Mouse (Mus musculus) neural tube, embryonic 11.5 days (tissue): ENCODE data around the gene Tmem143. TPM values are rescaled to one million over a fixed set of nuclear protein-coding genes. Genes with fewer than 3 reads are reported as not detected.
"Not testable (repeated sequence)": the region's sequence is repeated elsewhere in the genome, so short reads cannot be mapped to it uniquely, and the experiment has no call there.

Source experiments
- ATAC-seq: fragments of 200-750 bp; cut with Nextera tagmentation; 2 replicates; pipeline ENCODE4 v1.8.0; 2017; ENCODE audit warnings: moderate number of reproducible peaks, mild to moderate bottlenecking, moderate TSS enrichment, moderate library complexity; ENCODE audit not compliant: insufficient read depth, low FRiP score, low TSS enrichment
- DNase-seq: peaks from one replicate; pipeline ENCODE4 v3.0.0-alpha.2; 2015; ENCODE audit warnings: low spot score
- H3K27ac ChIP-seq: fragments of 300-500 bp; sonication (generic); 2 replicates; pipeline ENCODE4 v1.5.1; 2014; ENCODE audit warnings: low read depth, mild to moderate bottlenecking, low read length
- H3K27me3 ChIP-seq: fragments of 300-500 bp; sonication (generic); 2 replicates; pipeline ENCODE4 v1.6.1; 2014; ENCODE audit warnings: mild to moderate bottlenecking, low read length, mixed read lengths; ENCODE audit not compliant: control insufficient read depth, insufficient read depth
- H3K36me3 ChIP-seq: fragments of 300-500 bp; sonication (generic); 2 replicates; pipeline ENCODE4 v1.6.1; 2014; ENCODE audit warnings: mild to moderate bottlenecking, low read length, moderate library complexity, mixed read lengths; ENCODE audit not compliant: control insufficient read depth, insufficient read depth
- H3K4me1 ChIP-seq: fragments of 300-500 bp; sonication (generic); 2 replicates; pipeline ENCODE4 v1.6.1; 2014; ENCODE audit warnings: low read length, mixed read lengths; ENCODE audit not compliant: control insufficient read depth, insufficient read depth
- H3K4me2 ChIP-seq: fragments of 300-500 bp; sonication (generic); 2 replicates; pipeline ENCODE4 v1.6.1; 2014; ENCODE audit warnings: low read depth, mild to moderate bottlenecking, moderate library complexity
- H3K4me3 ChIP-seq: fragments of 300-500 bp; sonication (generic); 2 replicates; pipeline ENCODE4 v1.5.1; 2014; ENCODE audit warnings: low read depth, low read length
- H3K9ac ChIP-seq: fragments of 300-500 bp; sonication (generic); 2 replicates; pipeline ENCODE4 v1.6.1; 2014; ENCODE audit warnings: mild to moderate bottlenecking, low read length
- H3K9me3 ChIP-seq: fragments of 300-500 bp; sonication (generic); 2 replicates; pipeline ENCODE4 v1.6.1; 2016; ENCODE audit warnings: low read length; ENCODE audit not compliant: control insufficient read depth
- WGBS: fragments of 180-500 bp; shearing (Covaris S2); extraction: QIAGEN DNeasy Blood & Tissue Kit; methylation state at CpG from one replicate; pipeline ENCODE4 v1.1.7; 2014; 5-methylcytosine and 5-hydroxymethylcytosine counted together
- polyA plus RNA-seq: library from polyadenylated mRNA; unstranded; fragments of >200 nt; fragmentation: Nextera tagmentation; extraction: Ambion mirVana; gene quantifications from 2 replicates; pipeline ENCODE4 v1.2.1, GENCODE M21; 2014

Tmem143 gene
- polyA plus RNA-seq, 1 experiment from 2014 or later = 2.8 TPM

- H3K4me1 ChIP-seq = no peaks in the 10 kb centered on the region
- peak within 1 kb of the TSS; percentile 65; the same call in 1 of the 2 replicates for H3K27ac ChIP-seq
- peak within 1 kb of the TSS; percentile 27 for H3K4me3 ChIP-seq
- ATAC-seq (peak; percentile 32; the same call in 1 of the 2 replicates), DNase-seq (peak; percentile 40)
- no peaks in the 10 kb centered on the region for H3K9me3 ChIP-seq
- no peaks in the 10 kb centered on the region for H3K36me3 ChIP-seq
- peak within 1 kb of the TSS; percentile 18 for H3K9ac ChIP-seq
- no peaks in the 10 kb centered on the region for H3K27me3 ChIP-seq
- peak within 1 kb of the TSS; percentile 41 for H3K4me2 ChIP-seq
- WGBS = 4% methylated on average over 24 of the region's 24 CpGs
These were observed 27.2 kb downstream of the Tmem143 start, which contains the start of gene Ccdc114 for GRCm38 (mm10) chr7:45923762-45924428. Gene Ccdc114, plus strand, starts transcription at chr7:45924072.

GRCm38 (mm10) chr7:45924429-45924816 is 27.7 kb downstream of the Tmem143 start:
- Histone ChIP-seq H3K27ac (no peak overlapping the region), H3K27me3 (no peaks in the 10 kb centered on the region), H3K9ac (no peak overlapping the region; the same call in 1 of the 2 replicates), H3K36me3 (no peaks in the 10 kb centered on the region), H3K4me1 (no peaks in the 10 kb centered on the region), H3K9me3 (no peaks in the 10 kb centered on the region), H3K4me2 (peak overlapping the region; percentile 41), H3K4me3 (peak overlapping the region; percentile 16; the same call in 1 of the 2 replicates)
- WGBS = 8% methylated on average over 14 of the region's 14 CpGs
- ATAC-seq (no peak), DNase-seq (no peak)

GRCm38 (mm10) chr7:45928626-45929295 is 32.0 kb downstream of the Tmem143 start:
- no peaks in the 10 kb centered on the region for H3K4me1 ChIP-seq
- H3K36me3 ChIP-seq = no peaks in the 10 kb centered on the region
- WGBS = 19% methylated on average over 20 of the region's 23 CpGs
- ATAC-seq (no peak), DNase-seq (no peak)
- H3K27ac ChIP-seq = no peak overlapping the region
- no peaks in the 10 kb centered on the region for H3K27me3 ChIP-seq
- H3K4me2 ChIP-seq = no peak overlapping the region
- no peak overlapping the region for H3K9ac ChIP-seq
- no peak overlapping the region for H3K4me3 ChIP-seq
- no peaks in the 10 kb centered on the region for H3K9me3 ChIP-seq

- Histone ChIP-seq H3K9me3 (no peaks in the 10 kb centered on the region), H3K4me2 (no peak overlapping the region), H3K27me3 (no peaks in the 10 kb centered on the region), H3K9ac (no peak overlapping the region), H3K36me3 (no peaks in the 10 kb centered on the region), H3K4me1 (no peaks in the 10 kb centered on the region), H3K4me3 (no peak overlapping the region), H3K27ac (no peak overlapping the region)
- DNase-seq = no peak
- WGBS = 81% methylated on average over 1 of the region's 1 CpGs
- ATAC-seq = no peak
These were observed 32.9 kb downstream of the Tmem143 start for GRCm38 (mm10) chr7:45929688-45930087.

GRCm38 (mm10) chr7:45933766-45934165 is 37.0 kb downstream of the Tmem143 start:
- not testable (repeated sequence) for H3K4me2 ChIP-seq, H3K9ac ChIP-seq, H3K36me3 ChIP-seq, H3K27ac ChIP-seq, H3K4me1 ChIP-seq, H3K9me3 ChIP-seq, H3K4me3 ChIP-seq, ATAC-seq, DNase-seq, H3K27me3 ChIP-seq
- WGBS = 94% methylated on average over 12 of the region's 12 CpGs

- Histone ChIP-seq H3K27me3 (no peaks in the 10 kb centered on the region), H3K4me2 (no peak overlapping the region), H3K36me3 (no peaks in the 10 kb centered on the region), H3K4me3 (no peak overlapping the region), H3K27ac (no peak overlapping the region), H3K9me3 (no peaks in the 10 kb centered on the region), H3K9ac (no peak overlapping the region), H3K4me1 (no peaks in the 10 kb centered on the region)
- ATAC-seq = no peak
- peak; percentile 60 for DNase-seq
- WGBS = 38% methylated on average over 7 of the region's 7 CpGs
These were observed 38.4 kb downstream of the Tmem143 start for GRCm38 (mm10) chr7:45935114-45935513.

- Histone ChIP-seq H3K27me3 (no peaks in the 10 kb centered on the region), H3K36me3 (no peaks in the 10 kb centered on the region), H3K27ac (no peak overlapping the region), H3K4me2 (no peak overlapping the region), H3K9ac (no peak overlapping the region), H3K9me3 (no peaks in the 10 kb centered on the region), H3K4me3 (no peak overlapping the region), H3K4me1 (no peaks in the 10 kb centered on the region)
- 50% methylated on average over 2 of the region's 2 CpGs for whole genome bisulfite sequencing
- DNase-seq (no peak), ATAC-seq (no peak)
These were observed 43.1 kb downstream of the Tmem143 start for GRCm38 (mm10) chr7:45939836-45940235.

GRCm38 (mm10) chr7:45941986-45942385 is 45.2 kb downstream of the Tmem143 start:
- WGBS = 92% methylated on average over 9 of the region's 9 CpGs
- Histone ChIP-seq H3K36me3 (no peaks in the 10 kb centered on the region), H3K9me3 (no peaks in the 10 kb centered on the region), H3K4me3 (no peak overlapping the region), H3K27ac (no peak overlapping the region), H3K4me2 (no peak overlapping the region), H3K4me1 (no peaks in the 10 kb centered on the region), H3K9ac (no peak overlapping the region), H3K27me3 (no peaks in the 10 kb centered on the region)
- DNase-seq (no peak), ATAC-seq (no peak)

- H3K9me3 ChIP-seq, H3K27ac ChIP-seq, H3K4me3 ChIP-seq, H3K4me1 ChIP-seq, DNase-seq, H3K4me2 ChIP-seq, ATAC-seq, H3K27me3 ChIP-seq, H3K9ac ChIP-seq, H3K36me3 ChIP-seq: not testable (repeated sequence)
- WGBS = 88% methylated on average over 1 of the region's 1 CpGs
These were observed 46.5 kb downstream of the Tmem143 start for GRCm38 (mm10) chr7:45943280-45943679.
